Mouse (Mus musculus): ENCODE data around the gene Mpped2.

DNA sequence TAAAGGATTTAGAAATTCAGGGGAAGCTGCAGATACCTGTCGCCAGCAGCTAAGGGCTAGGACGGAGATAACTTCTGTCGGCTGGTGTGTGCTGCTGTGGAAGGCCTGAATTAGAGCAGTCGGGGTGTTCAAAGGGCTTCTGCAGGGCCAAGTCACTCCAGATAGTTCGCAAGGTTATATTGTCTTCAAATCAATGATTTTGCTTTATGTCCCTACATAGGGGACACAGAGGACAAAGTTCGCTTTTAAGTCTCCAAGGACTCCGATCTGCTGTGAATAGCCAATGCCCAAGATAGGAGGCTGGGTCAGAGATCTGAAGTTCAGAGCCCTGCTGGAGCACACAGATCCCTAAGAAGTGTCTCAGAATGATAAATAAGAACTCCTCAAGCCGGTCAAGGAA lies 190.3 kb downstream of the Mpped2 start:
- no peak for TF ChIP-seq CTCF (IDR thresholded peaks at IDR 0.05; ENCODE audit: low read depth)
- no peak for TF ChIP-seq EP300 (IDR thresholded peaks at IDR 0.05; ENCODE audit: low read depth)
